Mouse (Mus musculus) forebrain, embryonic 16.5 days (tissue): ENCODE measurements around the gene Mmp8. TPM values are rescaled to one million over a fixed set of nuclear protein-coding genes. Genes with fewer than 3 reads are reported as not detected.

Experiments
- ATAC-seq: fragments of 200-750 bp; cut with Nextera tagmentation; 2 replicates; pipeline ENCODE4 v1.8.0; 2017; ENCODE audit warnings: mild to moderate bottlenecking, moderate library complexity
- H3K27ac ChIP-seq: fragments of 300-500 bp; sonication (generic); 2 replicates; pipeline ENCODE4 v1.5.1; 2014; ENCODE audit warnings: low read length, control low read depth
- H3K27me3 ChIP-seq: fragments of 300-500 bp; sonication (generic); replicated peaks from 2 replicates; pipeline ENCODE4 v1.6.1; 2014; ENCODE audit warnings: low read length; ENCODE audit not compliant: control insufficient read depth, insufficient read depth
- H3K36me3 ChIP-seq: fragments of 300-500 bp; sonication (generic); 2 replicates; pipeline ENCODE4 v1.6.1; 2014; ENCODE audit not compliant: control insufficient read depth, insufficient read depth
- H3K4me1 ChIP-seq: fragments of 300-500 bp; sonication (generic); replicated peaks from 2 replicates; pipeline ENCODE4 v1.6.1; 2014; ENCODE audit warnings: low read length; ENCODE audit not compliant: control insufficient read depth, insufficient read depth
- H3K4me2 ChIP-seq: fragments of 300-500 bp; sonication (generic); 2 replicates; pipeline ENCODE4 v1.6.1; 2014; ENCODE audit warnings: mild to moderate bottlenecking, low read length, control low read depth
- H3K4me3 ChIP-seq: fragments of 300-500 bp; sonication (generic); replicated peaks from 2 replicates; pipeline ENCODE4 v1.5.1; 2014; ENCODE audit warnings: mild to moderate bottlenecking, low read length, control low read depth
- H3K9ac ChIP-seq: fragments of 300-500 bp; sonication (generic); replicated peaks from 2 replicates; pipeline ENCODE4 v1.6.1; 2014; ENCODE audit warnings: low read depth, low read length, control low read depth
- H3K9me3 ChIP-seq: fragments of 300-500 bp; sonication (generic); 2 replicates; pipeline ENCODE4 v1.6.1; 2016; ENCODE audit warnings: low read length; ENCODE audit not compliant: control insufficient read depth
- WGBS: fragments of 180-500 bp; shearing (Covaris S2); extraction: QIAGEN DNeasy Blood & Tissue Kit; methylation state at CpG from one replicate; pipeline ENCODE4 v1.1.7; 2014; 5-methylcytosine and 5-hydroxymethylcytosine counted together
- polyA plus RNA-seq: library from polyadenylated mRNA; unstranded; fragments of >200 nt; fragmentation: Nextera tagmentation; extraction: Ambion mirVana; gene quantifications from 2 replicates; pipeline ENCODE4 v1.2.1, GENCODE M21; 2015

Gene Mmp8
- polyA plus RNA-seq: 0.20 TPM in 1 of 2 replicates, not detected in the other

DNA sequence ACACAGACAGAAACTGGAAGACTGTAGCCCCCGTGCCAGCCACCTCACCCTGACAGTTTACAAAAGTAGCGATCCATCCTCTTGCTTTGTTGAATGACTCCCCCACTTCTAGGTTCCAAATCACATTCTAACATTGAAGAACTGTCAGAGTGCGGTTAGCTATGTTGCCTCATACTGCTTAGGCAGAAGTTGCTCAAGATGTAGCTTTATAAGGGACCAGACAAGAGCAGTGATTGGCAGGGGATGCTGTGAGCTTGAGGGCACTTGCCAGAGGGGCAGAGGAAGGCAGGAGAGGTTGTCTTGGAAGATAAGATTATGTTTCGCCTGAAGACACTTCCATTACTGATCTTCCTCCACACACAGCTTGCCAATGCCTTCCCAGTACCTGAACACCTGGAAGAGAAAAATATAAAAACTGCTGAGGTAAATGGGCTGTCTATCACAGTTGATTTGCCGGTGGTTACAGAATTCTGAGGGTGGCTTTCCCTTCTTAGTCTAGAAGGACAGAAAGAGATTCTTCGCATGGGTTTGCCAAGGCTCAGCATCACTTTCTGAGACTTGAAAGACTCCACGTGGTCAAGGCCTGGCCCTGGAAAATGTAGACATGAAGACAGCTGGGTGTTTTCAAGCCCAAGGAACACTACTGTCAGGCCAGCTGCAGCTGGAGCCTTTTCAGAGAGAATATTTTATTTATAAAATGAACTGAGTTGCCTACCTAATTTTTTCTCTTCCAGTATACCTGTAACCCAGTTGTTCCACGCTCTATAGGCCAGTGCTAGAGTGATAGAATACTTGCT, at the start of gene Mmp8:
Gene Mmp8, plus strand, starts transcription at position 236 of the 797 bp plus-strand sequence.
- H3K27ac ChIP-seq: no peak within 1 kb of the TSS
- ATAC-seq: no peak
- H3K36me3 ChIP-seq: no peaks in the 10 kb centered on the region
- no peaks in the 10 kb centered on the region for H3K27me3 ChIP-seq
- H3K4me1 ChIP-seq: no peaks in the 10 kb centered on the region
- H3K4me2 ChIP-seq: no peak within 1 kb of the TSS
- no peaks in the 10 kb centered on the region for H3K9me3 ChIP-seq
- 84% methylated on average over 8 of the region's 8 CpGs for whole genome bisulfite sequencing
- H3K4me3 ChIP-seq: no peak within 1 kb of the TSS
- no peak within 1 kb of the TSS for H3K9ac ChIP-seq

DNA sequence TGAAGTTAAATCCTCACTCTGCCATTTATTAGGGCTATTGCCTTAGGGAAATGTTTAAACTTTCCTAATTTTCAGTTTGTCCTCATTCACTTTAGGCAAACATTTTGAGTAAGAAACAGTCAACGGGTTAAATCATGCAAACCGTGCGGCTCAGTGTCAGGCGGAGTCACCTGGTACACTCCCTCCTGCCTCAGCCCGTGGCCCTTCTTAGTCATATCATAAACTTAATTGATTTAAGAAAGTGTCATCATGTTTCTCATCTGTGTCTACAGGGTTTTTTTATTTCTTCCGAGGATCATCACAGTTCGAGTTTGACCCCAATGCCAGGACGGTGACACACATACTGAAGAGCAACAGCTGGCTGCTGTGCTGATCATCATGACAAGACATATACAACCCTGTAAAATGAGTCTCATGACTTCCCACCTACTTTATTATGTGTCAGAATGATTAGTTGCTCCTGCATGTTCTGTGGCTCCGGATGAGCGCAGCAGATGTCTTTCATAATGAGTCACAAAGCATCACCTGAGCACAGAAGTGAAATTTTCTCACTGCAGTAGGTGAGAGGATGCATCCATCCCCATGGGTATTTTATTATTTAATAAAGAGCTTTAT, 48.5 kb upstream of the Mmp8 start:
- H3K27me3 ChIP-seq: no peaks in the 10 kb centered on the region
- no peaks in the 10 kb centered on the region for H3K4me1 ChIP-seq
- 93% methylated on average over 10 of the region's 10 CpGs for WGBS
- no peak overlapping the region for H3K4me2 ChIP-seq
- no peaks in the 10 kb centered on the region for H3K36me3 ChIP-seq
- no peak overlapping the region for H3K4me3 ChIP-seq
- H3K9me3 ChIP-seq: no peaks in the 10 kb centered on the region
- H3K9ac ChIP-seq: no peak overlapping the region
- no peak for ATAC-seq
- H3K27ac ChIP-seq: no peak overlapping the region

DNA sequence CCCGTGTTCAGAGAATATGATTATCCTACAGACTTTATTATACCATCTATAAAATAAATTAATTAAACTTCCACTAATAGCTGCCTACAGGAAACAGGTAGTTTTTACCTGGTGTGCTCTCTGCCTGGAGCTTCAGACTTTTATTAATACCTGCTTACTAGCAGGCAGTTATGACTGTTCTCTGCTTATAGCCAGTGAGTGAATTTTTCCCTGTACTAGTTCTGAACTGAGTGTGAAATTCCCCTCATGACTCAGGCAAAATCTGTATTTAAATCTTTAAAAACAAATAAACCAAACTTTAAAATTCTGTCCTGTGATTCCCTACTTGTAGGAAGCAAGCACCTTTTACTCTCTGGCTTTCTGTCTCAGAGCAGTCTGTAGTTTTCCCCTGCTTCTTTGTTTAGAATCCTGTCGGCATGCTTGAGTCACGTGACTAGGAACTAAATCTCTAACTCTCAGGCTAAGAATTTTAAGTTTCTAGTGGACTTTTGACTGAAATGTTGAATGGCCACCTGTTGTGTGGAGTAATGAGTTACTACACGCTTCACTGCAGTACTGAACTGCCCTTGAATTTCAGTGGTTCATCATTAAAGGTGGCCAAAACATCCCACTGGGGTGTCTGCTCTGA, 40.2 kb upstream of the Mmp8 start:
- H3K27me3 ChIP-seq: no peaks in the 10 kb centered on the region

DNA sequence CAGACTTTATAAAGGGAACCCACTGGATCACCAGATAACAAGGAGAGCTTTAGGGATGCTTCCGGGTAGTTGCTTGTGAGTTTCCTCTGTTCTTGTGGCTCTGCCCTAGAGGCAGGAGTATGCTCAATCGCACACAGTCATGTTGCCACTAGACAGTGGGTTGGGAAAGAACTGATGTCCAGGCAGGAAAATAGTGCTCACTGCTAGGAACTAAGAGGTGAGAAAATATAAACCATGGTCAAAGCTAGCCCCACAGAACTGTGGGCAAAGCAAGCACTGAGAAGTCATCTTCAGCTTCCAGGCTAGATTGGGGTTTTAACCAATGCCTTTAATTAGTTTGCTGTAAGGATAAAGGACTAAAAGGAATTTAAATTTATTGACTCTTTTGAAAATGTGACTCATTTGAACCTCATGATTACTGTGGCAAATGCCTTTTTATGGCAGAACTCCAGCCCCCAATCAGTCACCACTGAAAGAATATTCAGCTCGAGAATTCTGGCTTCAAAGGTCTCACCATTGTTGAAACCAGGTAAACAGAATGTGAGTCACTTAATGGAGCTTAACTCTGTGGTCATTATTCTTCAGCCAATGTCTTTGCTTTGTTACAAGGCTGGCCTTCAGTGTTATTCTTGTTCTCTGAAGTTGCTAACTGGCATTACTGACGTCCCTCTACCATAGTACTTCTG, 31.9 kb upstream of the Mmp8 start:
- H3K27me3 ChIP-seq: no peaks in the 10 kb centered on the region
- 57% methylated on average over 4 of the region's 4 CpGs for WGBS
- H3K4me2 ChIP-seq: no peak overlapping the region
- no peak overlapping the region for H3K9ac ChIP-seq
- no peak for ATAC-seq
- H3K4me1 ChIP-seq: no peaks in the 10 kb centered on the region
- no peak overlapping the region for H3K4me3 ChIP-seq
- no peak overlapping the region for H3K27ac ChIP-seq
- no peaks in the 10 kb centered on the region for H3K36me3 ChIP-seq
- H3K9me3 ChIP-seq: no peaks in the 10 kb centered on the region

More for the DNA sequence above, 40.2 kb upstream of the Mmp8 start:
- Histone ChIP-seq H3K9me3 (no peaks in the 10 kb centered on the region), H3K4me1 (no peaks in the 10 kb centered on the region), H3K9ac (no peak overlapping the region), H3K36me3 (no peaks in the 10 kb centered on the region), H3K4me2 (no peak overlapping the region), H3K4me3 (no peak overlapping the region), H3K27ac (no peak overlapping the region)
- WGBS: 46% methylated on average over 4 of the region's 4 CpGs
- ATAC-seq: no peak

DNA sequence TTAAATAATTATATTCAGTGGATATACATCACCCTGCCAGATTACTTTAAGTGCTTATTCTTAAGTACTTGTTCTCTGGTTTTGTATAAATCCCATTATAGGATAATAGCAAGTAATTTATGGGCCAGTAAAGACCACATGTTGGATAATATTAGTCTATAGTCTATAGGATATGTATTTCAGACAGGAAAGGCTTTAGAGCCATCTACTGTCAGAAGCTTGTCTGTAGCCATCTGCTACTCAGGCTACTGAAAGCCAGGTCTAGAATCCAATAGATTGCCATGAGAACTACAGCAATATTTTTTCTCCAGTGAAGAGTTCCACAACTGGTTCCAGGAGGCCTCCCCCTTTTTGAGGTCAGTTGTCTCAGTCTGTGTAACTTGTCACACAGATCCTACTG, 15.5 kb upstream of the Mmp8 start:
- Histone ChIP-seq H3K4me3 (no peak overlapping the region), H3K9me3 (no peaks in the 10 kb centered on the region), H3K27ac (no peak overlapping the region), H3K4me1 (no peaks in the 10 kb centered on the region), H3K4me2 (no peak overlapping the region), H3K9ac (no peak overlapping the region), H3K36me3 (no peaks in the 10 kb centered on the region), H3K27me3 (no peaks in the 10 kb centered on the region)
- no peak for ATAC-seq

DNA sequence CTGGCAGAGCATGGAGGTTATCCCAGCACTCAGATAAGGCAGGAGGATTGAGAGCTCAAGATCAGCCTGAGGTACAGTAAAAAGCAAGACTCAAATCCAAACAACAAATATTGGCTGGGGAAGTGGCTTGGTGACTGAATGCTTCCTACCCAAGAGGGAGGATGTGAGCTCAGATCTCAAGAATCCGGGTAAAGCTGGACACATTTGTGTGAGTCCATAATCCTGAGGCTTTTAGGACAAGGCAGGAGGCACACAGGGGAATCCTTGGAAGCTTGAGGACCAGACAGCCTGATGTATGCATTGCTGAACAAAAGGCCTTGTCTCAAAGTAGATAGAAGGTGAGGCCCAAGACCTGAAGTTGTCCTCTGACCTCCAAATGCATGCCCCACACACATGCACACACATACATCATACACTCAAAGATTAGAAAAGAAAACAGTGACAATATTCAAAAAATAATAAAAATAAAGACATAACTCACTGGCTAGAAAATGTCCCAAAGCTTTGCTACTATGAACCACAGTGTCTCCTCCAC, 13.3 kb upstream of the Mmp8 start:
- WGBS: 92% methylated on average over 1 of the region's 1 CpGs
- Histone ChIP-seq H3K9me3 (no peaks in the 10 kb centered on the region), H3K27ac (no peak overlapping the region), H3K36me3 (no peaks in the 10 kb centered on the region), H3K27me3 (no peaks in the 10 kb centered on the region), H3K4me3 (no peak overlapping the region), H3K9ac (no peak overlapping the region), H3K4me2 (no peak overlapping the region), H3K4me1 (no peaks in the 10 kb centered on the region)
- no peak for ATAC-seq

DNA sequence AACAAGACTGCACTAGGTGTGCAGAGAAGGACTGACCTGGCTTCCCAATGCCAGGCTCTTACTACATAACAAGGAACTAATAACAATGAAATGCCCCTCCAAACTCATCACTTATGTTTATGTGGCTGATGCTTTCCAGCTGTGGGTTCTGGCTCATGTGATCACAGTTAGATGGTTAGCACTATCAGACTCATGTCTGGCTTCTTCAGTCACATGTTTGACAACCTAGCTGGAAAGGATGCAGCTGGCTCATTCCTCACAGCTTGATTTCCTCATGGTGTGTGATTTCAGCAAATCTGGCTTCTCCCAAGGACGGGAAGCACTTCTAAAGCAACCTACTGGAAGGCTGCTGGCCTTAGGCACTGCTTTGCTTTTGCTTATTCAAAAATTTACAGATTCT, 12.8 kb upstream of the Mmp8 start:
- WGBS: 63% methylated on average over 1 of the region's 1 CpGs
- Histone ChIP-seq H3K4me3 (no peak overlapping the region), H3K36me3 (no peaks in the 10 kb centered on the region), H3K9ac (no peak overlapping the region), H3K9me3 (no peaks in the 10 kb centered on the region), H3K4me2 (no peak overlapping the region), H3K4me1 (no peaks in the 10 kb centered on the region), H3K27me3 (no peaks in the 10 kb centered on the region), H3K27ac (no peak overlapping the region)
- ATAC-seq: no peak

DNA sequence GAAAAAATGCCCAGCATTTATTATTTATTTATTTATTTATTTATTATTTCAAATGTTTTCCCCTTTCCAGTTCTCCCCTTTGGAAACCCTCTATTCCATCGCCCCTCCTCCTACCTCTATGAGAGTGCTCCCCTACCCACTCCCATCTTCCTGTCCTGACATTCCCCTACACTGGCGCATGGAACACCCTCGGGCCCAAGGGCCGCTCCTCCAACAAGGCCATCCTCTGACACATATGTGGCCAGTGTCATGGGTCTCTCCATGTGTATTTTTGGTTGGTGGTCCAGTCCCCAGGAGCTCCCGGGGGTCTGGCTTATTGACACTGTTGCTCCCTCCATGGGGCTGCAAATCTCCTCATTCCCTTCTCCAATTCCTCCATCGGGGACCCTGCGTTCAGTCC, 12.3 kb upstream of the Mmp8 start:
- no peaks in the 10 kb centered on the region for H3K9me3 ChIP-seq
- ATAC-seq: no peak
- H3K4me2 ChIP-seq: no peak overlapping the region
- no peak overlapping the region for H3K27ac ChIP-seq
- H3K27me3 ChIP-seq: no peaks in the 10 kb centered on the region
- H3K9ac ChIP-seq: no peak overlapping the region
- no peak overlapping the region for H3K4me3 ChIP-seq
- no peaks in the 10 kb centered on the region for H3K4me1 ChIP-seq
- no peaks in the 10 kb centered on the region for H3K36me3 ChIP-seq
- WGBS: 90% methylated on average over 7 of the region's 7 CpGs

DNA sequence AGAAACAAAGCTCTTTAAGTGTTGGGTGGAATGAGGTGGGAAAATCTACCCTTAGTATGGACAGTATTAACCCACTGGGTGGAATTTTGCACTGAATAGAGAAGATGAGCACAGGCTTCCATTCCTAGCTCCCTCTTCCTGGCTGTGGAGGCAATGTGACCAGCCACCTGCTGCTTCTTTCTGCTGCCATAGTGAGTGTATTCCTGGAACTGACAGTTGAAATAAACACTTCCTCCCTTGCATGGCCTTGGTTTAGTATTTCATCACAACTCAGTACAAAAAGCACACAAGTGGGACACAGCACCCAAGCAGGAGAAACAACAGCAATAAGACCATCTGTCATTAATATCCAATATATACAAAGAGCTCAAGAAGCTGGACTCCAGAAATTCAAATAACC, 6.3 kb upstream of the Mmp8 start:
- Histone ChIP-seq H3K4me1 (no peaks in the 10 kb centered on the region), H3K27me3 (no peaks in the 10 kb centered on the region), H3K9ac (no peak overlapping the region), H3K9me3 (no peaks in the 10 kb centered on the region), H3K4me2 (no peak overlapping the region), H3K27ac (no peak overlapping the region), H3K36me3 (no peaks in the 10 kb centered on the region), H3K4me3 (no peak overlapping the region)
- ATAC-seq: no peak
